Mouse (Mus musculus): ENCODE results near the gene Lonp2.

Gene Lonp2

DNA sequence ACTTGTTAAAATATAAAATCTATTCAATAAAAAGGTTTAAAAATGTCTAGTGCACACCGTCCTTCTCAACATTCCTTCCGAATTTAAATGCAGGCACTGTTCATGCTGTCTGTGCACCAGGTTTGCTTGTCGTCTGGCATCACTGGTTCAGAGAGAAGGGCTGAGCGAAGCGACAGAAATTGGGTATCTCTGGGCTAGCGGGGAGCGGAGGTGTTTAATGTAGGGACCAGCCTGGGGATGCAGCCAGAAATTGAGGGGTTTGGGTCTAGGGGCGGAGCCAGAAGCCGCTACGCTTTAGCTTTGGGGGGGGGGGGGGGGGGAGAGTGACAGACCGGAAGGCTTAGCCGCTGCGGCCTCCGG, 312 bp upstream of the Lonp2 start:
- DNase-seq (ENCODE audit: low spot score in 2 of 2) = no peak

DNA sequence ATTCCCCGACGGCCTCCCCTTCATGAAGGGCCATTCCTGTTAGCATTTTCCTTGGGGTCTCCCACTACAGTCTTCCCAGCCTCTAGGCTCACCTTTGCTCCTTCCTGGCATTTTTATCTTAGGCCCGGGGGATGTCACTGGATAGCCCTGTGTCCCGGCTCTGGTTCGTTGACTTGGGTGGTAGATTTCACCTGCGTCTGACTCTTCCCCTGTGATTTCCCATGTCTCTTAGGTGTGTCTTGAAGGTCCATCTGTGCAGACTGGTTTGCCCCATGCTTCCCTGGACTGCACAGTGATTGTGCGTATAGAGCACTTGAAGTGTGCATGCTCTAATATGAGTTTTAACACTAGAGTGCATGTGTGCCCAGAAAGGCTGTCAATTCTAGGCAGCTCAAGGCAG, 1.1 kb downstream of the Lonp2 start:
- no peak for DNase-seq (ENCODE audit: low spot score in 2 of 2)

DNA sequence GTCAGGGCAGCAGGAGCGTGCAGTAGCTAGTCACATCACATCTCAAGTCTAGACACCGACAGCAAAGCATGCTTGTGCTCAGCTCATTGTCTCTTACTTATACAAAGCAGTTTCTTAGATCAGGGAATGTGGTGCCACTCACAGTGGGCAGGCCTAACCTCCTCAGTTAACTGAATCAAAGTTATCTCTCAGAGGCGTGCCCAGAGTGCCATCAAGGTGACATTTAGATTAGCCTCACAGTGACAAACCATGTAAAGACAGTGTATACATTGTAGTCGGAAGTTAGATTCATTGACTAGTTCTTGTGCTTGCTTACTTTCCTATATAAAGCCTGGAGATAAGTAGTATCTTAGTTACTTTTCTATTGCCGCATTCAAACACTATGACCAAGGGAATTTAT, 6.4 kb downstream of the Lonp2 start:
- no peak for DNase-seq (ENCODE audit: low spot score in 2 of 2)

DNA sequence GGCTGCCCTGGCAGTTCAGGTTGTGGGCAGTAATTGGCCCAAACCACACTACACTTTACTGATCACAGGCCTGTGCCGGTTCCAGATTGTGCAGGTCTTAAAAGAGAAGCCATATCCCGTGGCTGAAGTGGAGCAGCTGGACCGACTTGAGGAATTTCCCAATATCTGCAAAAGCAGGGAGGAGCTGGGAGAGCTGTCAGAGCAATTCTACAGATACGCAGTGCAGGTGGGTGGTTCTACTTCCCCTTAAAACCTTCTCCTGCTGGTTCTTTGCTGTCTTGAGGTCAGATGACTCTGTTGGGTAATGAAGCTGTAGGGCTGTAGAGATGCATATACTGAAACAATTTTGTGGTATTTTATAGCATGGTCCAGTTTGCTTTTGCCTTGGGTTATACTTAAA, 7.6 kb downstream of the Lonp2 start:
- DNase-seq (ENCODE audit: low spot score in 2 of 2) = no peak

DNA sequence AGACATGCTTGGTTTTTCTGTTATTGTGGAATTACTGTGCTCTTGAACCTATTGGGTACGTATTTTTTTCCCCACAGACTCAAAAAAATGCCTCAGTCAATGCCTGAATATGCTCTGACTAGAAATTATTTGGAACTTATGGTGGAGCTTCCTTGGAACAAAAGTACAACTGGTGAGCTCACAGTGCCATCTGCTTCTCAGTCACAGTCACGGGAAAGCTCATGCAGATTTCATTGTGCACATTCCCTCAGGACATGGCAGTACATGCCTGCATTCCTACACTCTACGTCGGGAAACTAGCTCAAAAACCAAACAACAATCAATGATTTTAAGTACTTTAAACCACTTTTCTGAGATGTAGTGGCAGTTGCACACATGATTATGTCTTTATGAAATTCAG, 14.0 kb downstream of the Lonp2 start:
- no peak for DNase-seq (ENCODE audit: low spot score in 2 of 2)

DNA sequence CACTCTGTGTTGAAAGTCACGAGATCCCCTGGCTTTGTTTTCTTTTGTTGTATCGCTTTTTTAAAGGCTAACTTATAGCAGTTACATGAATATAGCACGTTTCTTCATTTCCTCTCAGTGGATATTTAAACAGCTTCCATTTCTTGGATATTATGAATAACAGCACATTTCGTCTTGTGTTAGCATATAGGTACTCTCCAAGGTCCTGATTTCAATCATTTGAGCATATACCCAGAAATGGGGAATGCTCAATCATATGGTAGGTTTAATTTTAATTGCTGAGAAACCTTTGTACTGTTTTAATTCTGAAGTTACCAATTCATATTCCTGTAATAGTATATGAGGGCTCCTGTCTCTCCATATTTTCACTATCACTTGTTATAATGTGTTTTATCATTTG, 15.1 kb downstream of the Lonp2 start:
- DNase-seq (ENCODE audit: low spot score in 2 of 2) = no peak

DNA sequence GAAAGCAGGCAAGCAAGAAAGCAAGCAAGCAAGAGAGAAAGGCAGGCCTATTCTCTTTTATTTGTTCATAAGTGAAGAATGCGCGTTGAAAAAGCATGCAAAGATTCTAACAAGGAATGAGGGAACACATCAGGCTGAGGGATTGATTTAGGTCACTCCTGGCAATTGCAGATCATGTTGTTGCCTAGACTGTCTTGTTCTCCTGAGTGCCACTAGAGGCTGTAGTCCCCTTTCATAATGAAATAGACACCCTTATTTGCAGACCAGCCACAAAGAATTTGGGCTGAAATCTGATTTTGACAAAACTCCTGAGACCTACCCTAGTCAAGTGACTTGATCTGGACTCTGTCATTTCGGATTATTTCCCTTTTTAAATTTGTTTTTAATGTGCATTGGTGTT, 18.8 kb downstream of the Lonp2 start:
- DNase-seq (ENCODE audit: low spot score in 2 of 2) = no peak

DNA sequence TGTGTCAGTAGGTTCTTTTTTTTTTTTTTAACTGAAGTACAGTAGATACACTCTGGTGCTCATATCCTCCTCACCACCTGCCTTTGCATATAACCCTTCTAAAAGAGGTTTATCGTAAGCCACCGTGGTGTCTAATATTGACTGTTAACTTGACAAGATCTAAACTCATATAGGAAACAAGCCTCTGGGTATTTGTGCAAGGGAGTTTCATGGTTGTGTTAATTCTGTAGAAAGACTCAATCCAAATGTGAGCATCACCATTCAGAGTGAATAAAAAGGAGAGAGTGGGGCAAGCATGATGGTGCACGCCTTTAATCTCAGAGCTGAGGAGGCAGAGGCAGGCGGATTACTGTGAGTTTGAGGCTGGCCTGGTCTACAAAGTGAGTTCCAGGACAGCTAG, 20.8 kb downstream of the Lonp2 start:
- no peak for DNase-seq (ENCODE audit: low spot score in 2 of 2)

DNA sequence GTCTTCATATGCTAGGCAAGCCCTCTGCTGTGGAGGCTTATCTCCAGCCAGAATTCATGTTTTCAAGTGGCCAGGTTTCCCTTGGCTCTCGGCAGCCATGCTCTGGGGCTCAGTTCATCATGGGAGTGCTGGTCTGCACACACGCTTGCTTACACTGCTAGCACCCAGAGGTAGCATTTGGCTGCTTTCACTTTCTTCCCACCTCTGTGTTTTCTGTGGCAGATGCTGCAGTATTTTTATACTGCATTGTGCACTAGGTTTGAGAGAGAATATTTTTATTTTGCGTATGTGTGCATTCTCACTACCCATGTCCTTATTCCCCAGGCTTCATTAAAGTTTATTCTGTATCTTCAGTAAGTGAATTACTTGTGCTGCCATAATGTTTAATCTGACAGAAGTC, 23.9 kb downstream of the Lonp2 start:
- no peak for DNase-seq (ENCODE audit: low spot score in 2 of 2)

DNA sequence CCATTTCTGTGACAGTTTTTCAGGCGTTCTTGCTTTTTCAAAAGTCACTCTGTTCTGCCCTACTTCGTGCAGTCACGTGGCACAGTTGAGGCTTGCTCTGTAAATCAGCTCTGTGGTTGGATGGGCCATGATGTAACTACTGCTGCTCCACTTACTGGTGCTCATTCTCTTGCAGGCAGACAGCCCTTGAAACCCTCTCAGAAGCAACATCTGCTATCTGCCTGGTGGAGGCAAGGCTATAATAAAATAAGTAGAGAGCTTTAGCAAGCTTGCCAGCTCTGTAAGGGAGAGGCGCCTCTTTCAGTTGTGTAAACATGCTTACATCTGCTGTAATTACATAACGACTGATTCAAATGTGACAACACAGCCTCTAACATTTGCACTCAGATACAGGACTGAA, 27.6 kb downstream of the Lonp2 start:
- no peak for DNase-seq (ENCODE audit: low spot score in 2 of 2)

DNA sequence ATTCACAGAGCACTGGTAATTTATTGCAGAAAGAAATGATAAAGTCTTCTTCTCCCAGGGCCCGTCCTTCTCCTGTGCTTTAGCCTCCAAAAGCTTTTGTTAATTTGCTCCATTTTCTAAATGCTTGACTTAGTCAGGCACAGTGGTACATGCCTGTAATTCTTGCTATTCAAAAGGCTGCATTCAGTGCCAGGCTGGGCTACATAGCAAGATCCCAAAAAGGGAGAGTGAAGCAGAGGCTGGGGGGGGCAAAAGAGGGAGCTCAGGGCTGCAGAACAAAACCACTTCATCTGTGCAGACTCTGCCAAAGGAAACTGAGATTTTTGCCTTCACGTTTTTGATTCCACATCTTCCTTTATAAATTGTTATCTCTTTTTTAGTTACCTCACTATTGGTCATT, 28.7 kb downstream of the Lonp2 start:
- no peak for DNase-seq (ENCODE audit: low spot score in 2 of 2)

DNA sequence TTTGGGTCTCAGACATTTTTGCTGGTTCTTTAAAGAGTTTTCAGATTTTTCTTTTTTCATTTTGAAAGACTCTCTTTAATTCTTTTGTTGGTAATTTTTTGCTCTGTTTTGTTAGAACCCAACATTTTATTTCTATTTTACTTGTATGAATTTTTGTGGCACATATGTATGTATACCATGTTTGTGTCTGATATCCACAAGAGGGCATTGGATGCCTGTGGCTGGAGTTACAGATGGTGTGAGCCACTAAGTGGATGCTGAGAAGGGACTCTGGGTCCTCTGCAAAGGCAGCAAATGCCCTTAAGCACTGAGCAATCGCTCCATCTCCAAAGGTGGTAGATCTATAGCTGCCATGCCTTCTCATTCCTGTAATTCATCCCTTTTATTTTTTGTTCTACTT, 30.7 kb downstream of the Lonp2 start:
- DNase-seq (ENCODE audit: low spot score in 2 of 2) = no peak

DNA sequence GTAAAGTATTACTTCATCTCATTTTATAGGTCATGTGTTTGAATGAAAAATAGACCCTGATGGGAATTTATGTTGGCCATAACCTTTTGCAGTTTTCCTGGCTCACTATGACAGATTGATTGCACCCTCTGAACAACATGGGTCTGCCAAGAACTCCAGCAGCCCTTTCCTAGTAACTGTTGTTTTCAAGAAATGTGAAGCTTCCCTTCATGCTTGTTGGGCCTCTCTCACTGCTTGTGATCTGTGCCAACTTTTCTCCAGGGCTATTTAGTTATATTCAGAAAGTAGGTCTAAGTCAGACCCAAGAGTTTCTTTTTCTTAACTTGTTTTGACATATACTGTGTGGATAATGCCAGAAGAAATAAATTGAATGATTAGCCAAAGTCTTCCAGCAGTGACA, 44.9 kb downstream of the Lonp2 start:
- DNase-seq (ENCODE audit: low spot score in 2 of 2) = no peak

DNA sequence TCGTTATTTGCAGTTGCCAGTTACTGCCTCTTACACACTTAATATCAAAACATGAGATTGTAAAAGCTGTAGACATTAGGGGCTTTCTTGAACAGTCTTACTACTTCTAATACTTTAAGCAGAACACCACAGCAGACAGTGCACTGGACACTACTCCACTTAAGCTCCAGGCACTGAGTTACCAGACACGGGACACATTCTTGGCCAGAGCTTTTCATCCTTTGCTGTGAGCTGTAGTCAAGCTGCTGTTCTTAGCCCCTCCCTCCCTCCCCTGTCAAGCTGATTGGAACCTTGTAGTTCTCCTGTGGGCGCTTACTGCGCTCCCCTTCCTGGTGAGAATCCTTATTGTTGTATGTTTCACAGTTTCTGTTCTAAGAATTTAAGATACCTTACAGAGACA, 45.4 kb downstream of the Lonp2 start:
- DNase-seq (ENCODE audit: low spot score in 2 of 2) = no peak

DNA sequence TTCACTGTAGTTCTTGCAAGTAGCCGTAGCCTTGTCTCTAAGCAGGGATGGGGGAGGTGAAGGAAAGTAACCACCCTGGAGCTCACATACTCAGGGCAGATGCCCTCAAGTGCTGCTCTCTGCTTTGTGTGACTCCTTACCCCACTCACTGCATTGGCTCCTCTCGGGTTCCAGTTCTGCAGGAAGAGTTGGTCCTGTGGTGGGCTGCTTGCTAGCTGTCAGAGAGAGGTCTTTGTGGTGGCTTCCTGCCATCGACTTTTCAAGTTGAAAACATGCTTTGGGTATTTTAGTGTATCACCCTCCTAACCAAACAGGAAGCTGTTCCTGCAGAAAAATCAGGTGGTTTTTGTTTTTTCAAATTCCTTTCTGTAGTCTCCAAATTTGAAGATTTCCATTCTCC, 62.8 kb downstream of the Lonp2 start:
- no peak for DNase-seq (ENCODE audit: low spot score in 2 of 2)

DNA sequence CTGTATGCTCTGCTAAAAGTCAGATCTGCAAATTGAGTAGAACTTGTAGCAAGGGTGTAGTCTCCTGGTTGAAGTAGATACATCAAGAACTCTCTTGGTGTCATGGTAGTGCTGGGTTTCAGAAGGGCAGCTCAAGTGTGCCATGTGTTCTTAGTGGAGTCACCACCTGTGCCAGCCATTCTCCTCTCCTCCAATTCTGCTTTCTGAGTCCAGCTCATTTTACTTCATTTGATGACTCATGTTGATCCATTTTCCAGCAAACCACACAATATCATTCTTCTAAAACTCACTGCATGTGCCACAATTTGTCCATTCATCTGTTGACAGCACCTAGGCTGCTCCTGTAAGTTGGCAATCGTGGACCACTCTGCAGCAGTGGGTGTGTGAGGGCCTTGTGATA, 68.3 kb downstream of the Lonp2 start:
- no peak for DNase-seq (ENCODE audit: low spot score in 2 of 2)

DNA sequence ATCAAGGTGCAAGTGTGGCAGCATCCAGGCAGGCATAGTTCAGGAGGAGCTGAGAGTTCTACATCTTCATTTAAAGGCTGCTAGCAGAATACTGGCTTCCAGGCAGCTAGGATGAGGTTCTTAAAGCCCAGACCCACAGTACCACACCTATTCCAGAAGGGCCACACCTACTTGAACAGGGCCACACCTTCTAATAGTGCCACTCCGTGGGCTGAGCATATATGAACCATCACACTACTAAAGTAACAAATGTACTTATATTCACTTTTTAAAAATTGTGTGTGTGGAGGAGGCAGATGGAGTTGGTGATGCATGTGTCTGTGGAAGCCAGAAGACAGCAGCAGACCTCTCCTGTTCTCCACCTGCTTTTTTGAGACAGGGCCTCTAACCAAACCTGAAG, 70.2 kb downstream of the Lonp2 start:
- no peak for DNase-seq (ENCODE audit: low spot score in 2 of 2)

DNA sequence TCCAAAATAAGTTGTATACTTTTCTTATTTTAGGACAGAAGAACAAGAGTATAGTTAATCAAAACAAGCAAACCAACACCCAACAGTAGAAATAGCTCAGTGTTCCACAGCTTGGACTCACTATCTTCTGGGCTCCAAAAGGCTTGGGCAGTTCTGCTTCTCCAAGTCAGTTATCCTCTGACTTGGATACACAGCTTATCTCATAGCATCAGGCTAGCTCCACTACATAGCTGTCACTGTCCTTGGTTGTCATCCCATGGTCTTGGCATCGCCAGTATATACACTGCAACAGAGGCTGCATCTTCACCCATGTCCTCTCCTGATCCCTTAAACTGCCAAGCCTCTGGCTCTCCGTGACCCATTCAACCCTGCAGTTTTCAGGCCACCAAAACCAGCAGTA, 71.9 kb downstream of the Lonp2 start:
- DNase-seq (ENCODE audit: low spot score in 2 of 2) = no peak

DNA sequence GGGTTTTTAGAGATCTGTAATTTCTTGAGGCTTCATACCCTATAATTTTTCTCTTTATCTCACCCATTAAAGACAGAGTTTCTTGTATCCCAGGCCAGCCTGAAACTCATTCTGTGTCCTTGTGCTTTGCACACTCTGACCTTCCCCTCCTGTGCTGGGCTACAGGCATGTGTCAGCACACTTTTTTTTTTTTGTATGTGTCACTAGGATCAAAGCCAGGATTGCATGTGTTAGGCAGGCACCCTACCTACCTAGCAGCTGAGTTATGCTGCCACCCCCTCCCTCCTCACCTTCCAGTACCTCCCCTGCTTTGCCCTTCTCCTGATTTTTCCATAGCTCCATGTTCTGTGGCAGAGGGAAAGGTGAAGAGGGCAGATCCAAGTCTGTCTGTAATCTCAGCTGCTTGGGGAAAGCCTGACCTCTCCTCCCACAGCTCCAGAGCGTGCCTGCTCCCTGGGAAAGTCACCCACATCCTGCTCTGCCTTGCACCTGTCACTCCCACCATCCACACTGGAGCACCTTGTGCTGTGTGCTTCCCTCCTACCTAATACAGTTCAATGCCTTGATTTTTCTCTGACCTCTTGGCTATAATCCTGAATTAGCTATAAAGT, 75.1 kb downstream of the Lonp2 start:
- no peak for DNase-seq (ENCODE audit: low spot score in 2 of 2)

DNA sequence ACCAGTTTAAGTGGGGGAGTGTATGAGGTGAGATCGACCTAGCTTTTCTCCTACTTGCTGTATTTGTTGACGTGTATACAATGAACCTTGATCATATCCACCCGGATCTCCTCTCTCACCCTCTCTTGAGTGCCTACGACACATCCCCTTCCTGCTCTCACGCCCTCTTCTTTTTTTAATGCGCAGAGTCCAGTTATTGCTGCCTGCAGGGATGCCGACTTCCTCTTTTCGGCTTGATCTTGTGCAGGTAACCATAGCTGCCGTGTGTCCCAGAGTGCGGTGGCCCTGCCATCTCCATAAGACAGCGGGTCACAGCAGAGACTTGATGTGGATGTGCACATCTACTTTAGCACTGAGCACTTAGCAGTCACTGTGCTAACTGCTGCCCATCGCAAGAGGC, 75.6 kb downstream of the Lonp2 start:
- no peak for DNase-seq (ENCODE audit: low spot score in 2 of 2)

DNA sequence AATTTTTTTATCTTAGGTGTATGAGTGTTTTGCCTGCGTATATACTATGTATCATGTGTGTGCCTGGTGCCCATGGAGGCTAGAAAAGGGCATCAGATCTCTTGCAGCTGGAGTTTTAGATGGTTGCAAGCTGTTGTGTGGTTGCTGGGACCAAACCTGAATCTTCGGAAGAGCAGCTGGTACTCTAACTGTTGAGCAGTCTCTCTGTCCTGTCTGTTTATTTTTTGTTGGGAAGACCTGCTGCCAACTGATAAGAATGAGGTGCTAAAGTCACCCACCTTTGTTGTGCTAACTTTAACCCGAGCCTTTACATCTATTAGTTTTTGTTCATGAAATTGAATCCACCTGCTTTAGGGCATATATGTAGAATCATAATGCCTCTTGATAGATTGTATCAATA, 78.6 kb downstream of the Lonp2 start:
- DNase-seq (ENCODE audit: low spot score in 2 of 2) = no peak

DNA sequence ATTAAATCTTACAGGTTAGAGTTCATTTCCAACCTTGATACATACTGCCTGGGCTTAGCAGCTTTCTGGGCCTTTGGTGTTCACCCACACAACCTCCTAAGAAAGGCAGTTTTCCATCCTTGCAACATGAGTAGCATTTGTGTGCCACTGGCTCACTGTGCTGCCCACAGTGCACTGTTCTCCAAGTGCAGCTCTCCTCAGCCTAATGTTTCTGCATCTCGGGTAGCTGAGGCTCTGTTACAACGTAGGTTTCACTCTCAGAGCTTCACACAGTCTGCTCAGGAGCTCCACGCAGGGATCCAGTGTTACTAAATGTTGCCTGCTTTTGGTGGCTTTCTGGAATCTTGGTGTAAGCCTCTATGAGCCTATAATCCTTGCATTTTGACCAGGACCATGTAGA, 81.5 kb downstream of the Lonp2 start:
- DNase-seq (ENCODE audit: low spot score in 2 of 2) = no peak

DNA sequence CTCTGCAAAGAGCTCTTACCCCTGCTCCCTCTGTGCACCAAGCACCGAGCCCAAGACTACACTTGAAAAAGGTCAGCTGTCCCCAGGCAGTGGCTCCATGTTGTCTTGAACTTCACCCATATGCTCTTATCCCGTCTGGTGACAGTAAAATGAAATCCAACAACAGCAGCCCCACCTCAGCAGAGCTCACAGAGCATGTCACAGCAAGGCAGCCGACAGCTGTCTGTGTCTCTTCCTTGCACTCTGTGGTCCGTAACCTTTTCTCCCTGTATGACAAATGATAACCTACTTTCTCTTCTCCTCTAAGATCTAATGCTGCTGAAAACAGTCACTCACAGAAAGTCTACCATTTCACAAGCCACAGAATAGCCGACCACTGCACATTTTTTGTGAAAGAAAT, 82.9 kb downstream of the Lonp2 start:
- DNase-seq (ENCODE audit: low spot score in 2 of 2) = no peak

DNA sequence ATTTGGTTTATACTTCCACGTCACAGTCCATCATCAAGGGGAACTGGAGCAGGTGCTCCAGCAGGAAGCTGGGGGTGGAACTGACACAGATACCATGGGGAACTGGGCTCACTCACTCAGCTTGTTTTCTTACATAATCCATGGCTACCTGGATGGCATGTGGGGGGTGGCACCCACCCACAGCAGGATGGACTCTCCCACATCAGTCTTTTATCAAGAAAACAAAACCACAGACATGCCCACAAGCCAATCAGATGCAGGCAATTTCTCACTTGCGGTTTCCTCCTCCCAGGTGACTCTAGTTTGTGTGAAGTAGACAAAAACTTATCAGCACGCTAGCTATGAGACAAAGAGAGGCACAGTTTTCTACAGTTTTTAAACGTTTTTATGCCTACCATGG, 84.0 kb downstream of the Lonp2 start:
- DNase-seq (ENCODE audit: low spot score in 2 of 2) = peak in 1 of 2 experiments; percentile 12

DNA sequence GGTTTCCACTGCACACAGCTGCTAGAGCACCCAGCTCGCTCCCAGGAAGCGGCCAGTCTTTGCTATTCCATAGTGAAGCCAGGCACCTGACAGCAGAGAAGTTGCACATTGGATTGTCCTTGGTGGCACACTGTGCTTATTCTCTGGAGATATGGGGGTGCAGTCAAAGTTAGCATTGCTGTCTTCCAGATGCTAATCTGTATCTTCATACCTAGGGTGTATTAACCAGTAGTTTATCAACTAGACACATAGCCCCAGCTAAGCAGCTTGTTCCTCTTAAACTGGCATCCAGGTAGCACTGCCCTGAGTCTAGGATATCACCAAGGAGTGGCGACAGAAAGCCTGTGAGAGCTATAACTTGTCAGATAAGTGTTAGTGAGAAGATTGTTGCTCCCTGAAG, 88.8 kb downstream of the Lonp2 start:
- DNase-seq (ENCODE audit: low spot score in 2 of 2) = no peak
